Mouse (Mus musculus) heart, adult 2 months (tissue): Measurements from ENCODE around the gene Hbq1a.

Experiments
- CTCF ChIP-seq: fragments of 200-600 bp; IDR thresholded peaks from 2 replicates; pipeline ENCODE4 v1.8.1; 2022; ENCODE audit warnings: antibody characterized with exemption, mild to moderate bottlenecking, moderate library complexity
- EP300 ChIP-seq: fragments of 200-500 bp; IDR thresholded peaks from 2 replicates; pipeline ENCODE4 v1.6.1; 2011; ENCODE audit warnings: low read depth, low read length, control low read depth; ENCODE audit not compliant: insufficient read depth
- POLR2A ChIP-seq: fragments of 200-500 bp; IDR thresholded peaks from 2 replicates; pipeline ENCODE4 v1.6.1; 2011; ENCODE audit warnings: mild to moderate bottlenecking, low read depth, low read length, control low read depth; ENCODE audit not compliant: insufficient read depth

DNA sequence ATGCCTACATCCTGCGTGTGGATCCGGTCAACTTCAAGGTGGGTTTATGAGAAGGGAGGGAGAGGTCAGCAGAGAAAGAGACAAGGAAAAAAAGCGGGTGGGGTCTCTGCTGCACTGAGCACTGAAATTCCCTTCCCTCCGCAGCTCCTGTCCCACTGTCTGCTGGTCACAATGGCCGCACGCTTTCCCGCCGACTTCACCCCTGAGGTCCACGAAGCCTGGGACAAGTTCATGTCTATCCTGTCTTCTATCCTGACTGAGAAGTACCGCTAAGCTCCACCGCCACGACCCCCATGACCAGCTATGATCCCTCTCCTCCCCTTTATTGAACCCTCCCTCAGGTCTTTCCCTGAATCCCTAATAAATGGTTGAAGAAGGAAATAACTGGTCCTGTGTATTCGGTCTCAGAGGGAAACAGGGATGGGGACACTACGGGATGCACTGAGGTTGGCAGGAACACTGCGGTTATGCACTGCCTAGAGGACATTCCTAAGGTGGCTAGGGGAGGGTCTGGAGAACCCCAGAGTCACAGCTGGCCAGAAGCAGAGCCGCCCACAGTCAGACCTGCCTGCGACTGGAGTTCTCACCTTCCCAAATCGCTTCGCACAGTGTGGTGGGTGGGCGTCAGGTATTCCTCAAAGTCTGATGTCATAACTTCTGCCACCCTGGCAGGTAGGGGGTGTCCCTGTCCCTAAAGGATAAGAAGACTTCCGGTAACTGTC, 22.0 kb upstream of the Hbq1a start:
- TF ChIP-seq CTCF: no peak
- TF ChIP-seq POLR2A: no peak
- no peak for TF ChIP-seq EP300
